Mouse (Mus musculus) forebrain, embryonic 12.5 days (tissue): ENCODE results near the gene Chdh. TPM values are rescaled to one million over a fixed set of nuclear protein-coding genes. Genes with fewer than 3 reads are reported as not detected.
A peak's percentile ranks its signal among the peaks of the same experiment; 100 is the strongest.

Experiments used
- ATAC-seq: fragments of 200-750 bp; cut with Nextera tagmentation; 2 replicates; pipeline ENCODE4 v1.8.0; 2017; ENCODE audit warnings: moderate TSS enrichment; ENCODE audit not compliant: low FRiP score
- H3K27ac ChIP-seq: fragments of 300-500 bp; sonication (generic); 2 replicates; pipeline ENCODE4 v1.5.1; 2016; ENCODE audit warnings: mild to moderate bottlenecking
- H3K27me3 ChIP-seq: fragments of 300-500 bp; sonication (generic); 2 replicates; pipeline ENCODE4 v1.6.1; 2016; ENCODE audit warnings: mild to moderate bottlenecking
- H3K36me3 ChIP-seq: fragments of 300-500 bp; sonication (generic); replicated peaks from 2 replicates; pipeline ENCODE4 v1.6.1; 2016; ENCODE audit warnings: mild to moderate bottlenecking
- H3K4me1 ChIP-seq: fragments of 300-500 bp; sonication (generic); 2 replicates; pipeline ENCODE4 v1.6.1; 2016
- H3K4me2 ChIP-seq: fragments of 300-500 bp; sonication (generic); 2 replicates; pipeline ENCODE4 v1.6.1; 2016; ENCODE audit warnings: mild to moderate bottlenecking, moderate library complexity
- H3K4me3 ChIP-seq: fragments of 300-500 bp; sonication (generic); replicated peaks from 2 replicates; pipeline ENCODE4 v1.5.1; 2016; ENCODE audit warnings: mild to moderate bottlenecking
- H3K9ac ChIP-seq: fragments of 300-500 bp; sonication (generic); 2 replicates; pipeline ENCODE4 v1.6.1; 2016; ENCODE audit warnings: mild to moderate bottlenecking
- H3K9me3 ChIP-seq: fragments of 300-500 bp; sonication (generic); 2 replicates; pipeline ENCODE4 v1.6.1; 2016
- WGBS: fragments of 180-500 bp; shearing (Covaris S2); methylation state at CpG from one replicate; pipeline ENCODE4 v1.1.7; 2016; 5-methylcytosine and 5-hydroxymethylcytosine counted together
- polyA plus RNA-seq: library from polyadenylated mRNA; unstranded; fragments of >200 nt; fragmentation: Nextera tagmentation; extraction: Ambion mirVana; gene quantifications from 2 replicates; pipeline ENCODE4 v1.2.1, GENCODE M21; 2016

Chdh gene
- polyA plus RNA-seq, 1 experiment from 2014 or later = 0.04 TPM

DNA sequence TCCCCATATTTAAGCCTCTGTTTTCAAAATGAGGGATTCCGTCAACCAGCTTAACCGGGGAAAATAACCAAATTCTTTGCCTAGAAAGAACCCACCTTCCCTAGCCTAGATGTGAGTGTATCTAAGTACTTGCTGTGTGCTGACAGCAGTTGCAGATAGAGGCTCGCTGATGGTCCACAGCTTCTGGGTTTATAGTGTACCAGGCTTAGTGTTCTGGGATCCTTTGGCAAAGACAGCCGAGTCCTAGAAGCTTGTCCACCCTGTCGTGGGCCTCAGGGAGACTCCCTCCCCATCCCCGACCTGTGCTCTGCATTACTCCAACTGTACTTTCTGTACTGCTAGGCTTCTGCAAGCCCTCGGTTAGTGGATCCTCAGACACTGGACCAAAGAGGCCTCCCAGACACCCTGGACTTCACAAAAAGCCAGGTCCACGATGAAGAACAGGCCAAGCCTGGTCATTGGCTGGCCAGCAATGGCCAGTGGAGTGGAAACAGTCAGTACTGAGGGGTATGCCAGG lies 36.9 kb downstream of the Chdh start:
- no peak overlapping the region for H3K4me3 ChIP-seq
- no peaks in the 10 kb centered on the region for H3K27me3 ChIP-seq
- WGBS = 84% methylated on average over 8 of the region's 8 CpGs
- no peak overlapping the region for H3K9ac ChIP-seq
- H3K36me3 ChIP-seq = no peaks in the 10 kb centered on the region
- H3K4me2 ChIP-seq = no peak overlapping the region
- H3K27ac ChIP-seq = no peak overlapping the region
- no peaks in the 10 kb centered on the region for H3K9me3 ChIP-seq
- ATAC-seq = no peak
- no peaks in the 10 kb centered on the region for H3K4me1 ChIP-seq

DNA sequence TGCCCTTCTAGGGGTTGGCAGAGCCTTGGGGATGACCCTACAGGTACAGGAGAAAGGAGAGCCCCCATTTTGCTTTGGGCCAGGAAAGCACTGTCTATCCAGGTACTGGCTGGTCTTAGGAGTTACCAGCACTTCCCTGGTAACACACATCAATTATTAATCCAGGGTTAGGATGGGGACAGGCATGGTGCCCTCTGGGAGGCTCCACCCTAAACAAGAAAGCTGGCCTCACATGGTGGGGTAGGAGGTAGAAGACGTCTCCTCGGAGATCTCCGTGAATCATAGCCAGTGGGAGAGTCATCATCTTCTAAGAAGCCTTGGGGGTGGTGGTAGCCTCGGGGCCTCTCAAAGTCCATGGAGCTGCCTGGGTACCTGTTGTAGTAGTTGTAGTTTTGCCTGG lies 38.2 kb downstream of the Chdh start:
- 97% methylated on average over 4 of the region's 4 CpGs for WGBS
- no peak overlapping the region for H3K4me2 ChIP-seq
- H3K9ac ChIP-seq = no peak overlapping the region
- H3K27me3 ChIP-seq = no peaks in the 10 kb centered on the region
- no peaks in the 10 kb centered on the region for H3K9me3 ChIP-seq
- ATAC-seq = no peak
- H3K27ac ChIP-seq = no peak overlapping the region
- H3K36me3 ChIP-seq = no peaks in the 10 kb centered on the region
- H3K4me3 ChIP-seq = no peak overlapping the region
- H3K4me1 ChIP-seq = no peaks in the 10 kb centered on the region

DNA sequence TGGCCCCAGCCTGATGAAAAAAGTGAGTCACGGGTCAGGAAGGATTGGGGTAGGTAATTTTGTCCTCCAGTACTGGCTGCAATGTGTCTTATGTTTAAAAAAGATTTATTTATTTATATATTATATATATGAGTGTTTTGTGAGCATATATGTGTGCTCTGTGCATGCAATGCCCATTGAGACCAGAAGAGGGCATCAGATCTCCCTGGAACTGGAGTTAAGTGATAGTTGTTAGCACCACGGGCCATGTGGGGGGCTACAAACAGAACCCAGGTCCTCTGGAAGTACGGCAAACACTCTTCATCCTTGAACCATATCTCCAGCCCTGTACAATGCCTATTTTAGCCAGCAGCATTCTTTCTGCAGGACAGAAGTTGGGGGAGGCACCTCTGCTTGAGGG lies 39.2 kb downstream of the Chdh start:
- ATAC-seq = no peak
- Histone ChIP-seq H3K4me1 (no peaks in the 10 kb centered on the region), H3K27ac (no peak overlapping the region), H3K4me3 (no peak overlapping the region), H3K27me3 (no peaks in the 10 kb centered on the region), H3K36me3 (no peaks in the 10 kb centered on the region), H3K9me3 (no peaks in the 10 kb centered on the region), H3K9ac (no peak overlapping the region), H3K4me2 (no peak overlapping the region)
- 90% methylated on average over 3 of the region's 3 CpGs for WGBS

DNA sequence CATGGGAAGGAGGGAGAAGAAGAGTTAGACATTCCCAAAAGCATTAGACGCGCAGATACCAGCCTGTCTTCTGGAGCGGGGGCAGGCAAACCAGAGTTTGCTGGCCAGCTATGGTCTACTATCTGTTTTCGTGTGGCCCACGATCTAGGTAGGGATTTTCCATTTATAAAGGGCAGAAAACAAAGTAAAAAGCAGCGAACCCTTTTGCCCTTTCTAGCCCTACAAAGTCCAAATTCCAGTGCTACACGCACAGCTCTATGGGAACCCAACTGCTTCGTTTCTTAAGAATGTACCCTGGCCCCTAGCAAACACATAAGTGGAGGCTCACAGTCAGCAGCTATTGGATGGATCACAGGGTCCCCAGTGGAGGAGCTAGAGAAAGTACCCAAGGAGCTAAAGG lies 41.5 kb downstream of the Chdh start:
- no peaks in the 10 kb centered on the region for H3K27me3 ChIP-seq
- no peak overlapping the region for H3K4me2 ChIP-seq
- WGBS = 88% methylated on average over 8 of the region's 8 CpGs
- no peak for ATAC-seq
- no peak overlapping the region for H3K4me3 ChIP-seq
- no peaks in the 10 kb centered on the region for H3K9me3 ChIP-seq
- H3K4me1 ChIP-seq = no peaks in the 10 kb centered on the region
- no peaks in the 10 kb centered on the region for H3K36me3 ChIP-seq
- no peak overlapping the region for H3K27ac ChIP-seq
- no peak overlapping the region for H3K9ac ChIP-seq

DNA sequence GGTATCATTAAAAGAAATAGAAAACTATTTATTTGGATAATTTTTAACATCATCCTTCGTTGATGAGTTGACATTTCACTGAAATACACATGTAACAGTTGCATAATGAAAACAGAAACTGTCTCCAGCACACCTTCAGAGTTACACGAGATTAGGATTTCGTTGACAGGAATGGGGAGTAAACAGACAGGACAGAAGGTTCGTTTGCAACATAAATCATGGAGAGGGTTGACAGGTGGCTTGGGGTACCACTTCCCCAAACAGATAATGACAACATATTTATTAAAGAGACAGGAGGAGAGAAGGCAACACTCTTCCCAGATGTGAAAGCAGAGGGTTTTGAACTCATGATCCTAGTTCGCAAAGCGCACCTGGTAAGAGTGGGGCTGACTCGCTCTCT lies 46.1 kb downstream of the Chdh start:
- Histone ChIP-seq H3K4me1 (peaks cover 8% of the 10 kb centered on the region), H3K36me3 (no peaks in the 10 kb centered on the region), H3K4me3 (no peak overlapping the region), H3K9ac (no peak overlapping the region), H3K27ac (no peak overlapping the region), H3K4me2 (no peak overlapping the region), H3K27me3 (no peaks in the 10 kb centered on the region), H3K9me3 (no peaks in the 10 kb centered on the region)
- ATAC-seq = no peak
- 88% methylated on average over 7 of the region's 7 CpGs for WGBS

DNA sequence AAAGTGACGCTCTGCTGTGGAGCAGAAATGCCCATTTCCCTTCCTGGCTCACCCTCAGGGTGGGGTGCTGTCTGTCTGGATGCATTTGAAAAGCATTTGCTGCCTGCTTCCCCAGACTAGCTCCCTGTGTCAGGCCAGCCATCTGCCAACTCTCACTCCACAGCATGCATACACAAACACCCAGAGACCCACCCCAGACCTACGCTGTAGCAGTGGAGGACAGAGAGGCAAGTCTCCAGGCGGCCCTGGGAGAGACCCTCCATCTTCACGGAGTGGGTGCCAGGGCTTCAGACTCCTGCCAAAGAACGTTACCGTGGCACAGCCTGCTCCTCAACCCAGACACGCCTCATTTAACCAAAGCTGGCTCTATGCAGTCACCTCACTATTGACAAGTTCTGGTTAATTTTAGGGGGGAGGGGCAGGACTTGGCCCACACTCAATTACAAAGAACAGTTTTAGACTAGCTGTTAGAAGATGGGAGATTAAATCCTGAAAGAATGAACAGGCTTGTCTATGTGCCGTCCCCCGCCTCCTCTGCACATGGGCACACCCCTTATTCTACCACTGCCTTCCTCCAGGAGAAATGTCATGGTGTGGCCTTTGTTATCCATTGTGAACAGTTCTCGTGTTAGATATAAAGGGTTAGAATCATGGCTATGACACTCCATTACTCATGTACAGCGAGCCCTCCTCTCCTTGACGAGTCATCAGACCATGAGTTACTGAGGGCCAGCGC lies 47.4 kb downstream of the Chdh start:
- Histone ChIP-seq H3K36me3 (no peaks in the 10 kb centered on the region), H3K4me3 (no peak overlapping the region), H3K9me3 (no peaks in the 10 kb centered on the region), H3K27ac (0 out of 2 replicates have a peak overlapping the region, but pooled peaks have one; percentile 53), H3K27me3 (no peaks in the 10 kb centered on the region), H3K9ac (no peak overlapping the region), H3K4me1 (peaks cover 8% of the 10 kb centered on the region), H3K4me2 (no peak overlapping the region)
- peak; percentile 71; the same call in 1 of the 2 replicates for ATAC-seq
- 60% methylated on average over 13 of the region's 13 CpGs for WGBS

DNA sequence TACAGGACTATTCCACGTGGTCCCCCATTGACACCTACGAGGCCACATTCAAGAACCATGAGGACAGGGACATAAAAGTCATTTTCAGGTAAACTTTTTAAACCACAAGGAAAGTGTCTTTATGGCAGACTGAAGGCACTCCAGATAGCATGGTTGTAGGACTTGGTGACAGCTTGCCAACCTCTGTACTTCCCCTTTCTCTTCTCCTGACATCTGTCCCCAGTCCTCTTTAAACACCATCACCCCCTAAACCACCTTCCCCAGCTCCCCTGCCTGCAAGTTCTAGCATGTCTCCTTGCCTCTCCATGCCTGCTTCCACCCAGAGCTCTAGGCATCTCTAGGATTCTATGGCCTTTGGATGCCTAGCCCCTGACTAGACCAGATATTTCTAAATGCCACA lies 56.0 kb downstream of the Chdh start:
- H3K4me1 ChIP-seq = no peaks in the 10 kb centered on the region
- no peaks in the 10 kb centered on the region for H3K27me3 ChIP-seq
- no peaks in the 10 kb centered on the region for H3K9me3 ChIP-seq
- no peaks in the 10 kb centered on the region for H3K36me3 ChIP-seq
- H3K9ac ChIP-seq = no peak overlapping the region
- no peak overlapping the region for H3K4me2 ChIP-seq
- ATAC-seq = no peak
- H3K27ac ChIP-seq = no peak overlapping the region
- WGBS = 84% methylated on average over 2 of the region's 2 CpGs
- H3K4me3 ChIP-seq = no peak overlapping the region

DNA sequence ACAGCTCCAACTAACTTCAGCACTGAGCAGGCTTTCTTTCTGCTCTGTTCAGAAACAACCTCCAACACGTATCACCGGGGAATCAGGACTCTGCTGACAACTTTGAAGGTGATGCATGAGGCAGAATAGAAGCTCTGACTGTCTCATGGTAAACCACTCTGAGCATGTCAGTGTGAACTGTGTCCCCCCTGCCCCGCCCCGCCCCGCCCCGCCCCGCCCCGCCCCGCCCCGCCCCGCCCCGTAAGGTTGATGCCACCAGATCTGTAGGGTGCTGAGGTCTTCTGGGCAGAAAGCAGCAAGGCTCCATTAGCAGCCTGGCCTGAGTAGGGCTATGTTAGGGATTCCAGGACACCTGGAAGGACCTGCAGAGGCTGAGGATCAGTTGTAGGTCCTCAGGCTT lies 57.9 kb downstream of the Chdh start:
- Histone ChIP-seq H3K27me3 (no peaks in the 10 kb centered on the region), H3K4me1 (no peaks in the 10 kb centered on the region), H3K9me3 (no peaks in the 10 kb centered on the region), H3K27ac (no peak overlapping the region), H3K36me3 (no peaks in the 10 kb centered on the region), H3K4me2 (no peak overlapping the region), H3K9ac (no peak overlapping the region), H3K4me3 (no peak overlapping the region)
- no peak for ATAC-seq
- 84% methylated on average over 11 of the region's 12 CpGs for WGBS

DNA sequence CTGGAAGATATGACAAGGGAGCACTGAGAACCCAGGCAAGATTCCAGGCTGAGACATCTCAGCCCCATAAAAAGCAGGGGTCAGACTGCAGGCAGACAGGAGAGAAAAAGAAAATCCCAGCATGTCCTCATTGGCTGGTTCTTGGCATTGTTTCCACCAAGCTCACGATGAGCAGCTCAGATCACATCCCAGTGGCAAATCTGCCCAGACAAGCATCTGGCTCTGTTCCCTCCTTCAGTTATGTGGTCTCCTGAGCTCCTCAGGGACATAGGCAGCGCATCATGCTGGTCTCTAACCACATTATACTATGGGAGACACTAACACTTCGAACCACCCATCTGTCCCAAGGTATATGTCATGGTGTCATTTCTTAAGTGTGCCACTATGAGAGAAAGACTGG lies 59.7 kb downstream of the Chdh start:
- no peaks in the 10 kb centered on the region for H3K9me3 ChIP-seq
- no peak overlapping the region for H3K27ac ChIP-seq
- no peak overlapping the region for H3K9ac ChIP-seq
- no peaks in the 10 kb centered on the region for H3K27me3 ChIP-seq
- no peaks in the 10 kb centered on the region for H3K4me1 ChIP-seq
- H3K36me3 ChIP-seq = no peaks in the 10 kb centered on the region
- WGBS = 74% methylated on average over 3 of the region's 3 CpGs
- no peak for ATAC-seq
- no peak overlapping the region for H3K4me2 ChIP-seq
- no peak overlapping the region for H3K4me3 ChIP-seq

DNA sequence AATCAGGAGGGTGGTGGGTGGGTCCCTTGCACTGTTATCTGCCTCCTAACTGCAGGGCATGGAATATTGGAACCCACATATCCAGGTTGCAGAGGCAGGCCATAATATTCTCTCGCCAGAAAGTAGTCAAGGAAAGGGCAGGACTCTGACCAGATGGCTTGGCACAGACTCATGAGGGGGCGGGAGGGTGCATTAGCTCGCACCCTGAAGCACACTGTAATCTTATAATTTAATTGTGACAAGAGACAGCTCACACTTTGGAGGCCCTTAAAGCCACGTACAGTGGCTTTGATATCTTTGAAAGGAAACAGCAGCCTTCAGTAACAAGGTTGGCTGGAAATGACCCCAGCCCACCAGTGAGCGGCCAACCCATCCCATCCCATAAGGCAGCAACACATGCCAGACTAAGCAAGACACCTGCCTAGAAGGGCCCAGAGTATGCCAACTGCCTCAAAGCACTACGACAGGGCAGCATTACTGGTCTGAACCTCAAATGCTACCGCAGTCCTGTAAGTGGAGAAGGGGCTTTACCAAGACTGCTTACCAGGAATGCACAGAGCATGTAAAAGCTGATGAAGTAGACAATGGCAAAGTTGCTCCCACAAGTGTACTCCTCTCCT lies 66.6 kb downstream of the Chdh start:
- Histone ChIP-seq H3K36me3 (no peaks in the 10 kb centered on the region), H3K9ac (no peak overlapping the region), H3K27ac (no peak overlapping the region), H3K4me1 (no peaks in the 10 kb centered on the region), H3K27me3 (no peaks in the 10 kb centered on the region), H3K4me2 (no peak overlapping the region), H3K9me3 (no peaks in the 10 kb centered on the region), H3K4me3 (no peak overlapping the region)
- no peak for ATAC-seq
- WGBS = 87% methylated on average over 7 of the region's 7 CpGs

DNA sequence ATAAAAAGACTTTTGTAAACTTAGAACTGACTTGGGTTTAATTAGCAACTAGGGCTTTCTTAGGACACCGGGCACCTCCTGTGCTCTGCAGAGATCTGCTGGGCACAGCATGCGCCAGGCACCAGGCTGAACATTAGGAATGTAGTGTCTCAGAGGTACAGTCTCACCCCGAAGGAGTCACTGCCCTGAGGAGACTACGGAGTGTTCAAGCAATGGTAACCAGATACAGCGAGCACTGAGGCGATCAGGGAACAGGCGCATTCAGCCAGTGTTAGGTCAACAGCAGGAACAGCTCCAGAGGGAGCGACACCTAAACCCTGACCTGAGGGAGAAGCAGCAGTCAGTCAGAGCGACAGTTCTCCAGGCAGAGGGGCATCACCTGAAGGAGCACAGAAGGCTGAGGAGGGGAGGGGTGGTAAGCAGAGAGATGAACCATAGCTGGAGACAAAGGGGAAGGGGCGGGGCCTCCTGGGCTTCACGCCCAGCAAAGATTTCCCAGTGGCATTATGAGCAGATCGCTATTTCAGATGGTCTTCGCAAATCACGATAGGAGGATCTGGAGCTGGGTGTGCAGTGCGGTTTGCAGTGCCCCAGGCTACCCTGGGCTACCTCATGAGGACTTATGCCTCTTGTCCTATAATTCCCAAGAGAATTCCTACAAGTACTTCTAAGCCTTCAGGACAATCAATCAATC lies 69.4 kb downstream of the Chdh start:
- no peaks in the 10 kb centered on the region for H3K36me3 ChIP-seq
- H3K4me1 ChIP-seq = no peaks in the 10 kb centered on the region
- H3K9me3 ChIP-seq = peaks cover 3% of the 10 kb centered on the region; the same call in 1 of the 2 replicates
- no peak overlapping the region for H3K4me3 ChIP-seq
- no peak overlapping the region for H3K4me2 ChIP-seq
- H3K27ac ChIP-seq = no peak overlapping the region
- H3K27me3 ChIP-seq = no peaks in the 10 kb centered on the region
- no peak for ATAC-seq
- no peak overlapping the region for H3K9ac ChIP-seq
- 91% methylated on average over 15 of the region's 15 CpGs for WGBS

DNA sequence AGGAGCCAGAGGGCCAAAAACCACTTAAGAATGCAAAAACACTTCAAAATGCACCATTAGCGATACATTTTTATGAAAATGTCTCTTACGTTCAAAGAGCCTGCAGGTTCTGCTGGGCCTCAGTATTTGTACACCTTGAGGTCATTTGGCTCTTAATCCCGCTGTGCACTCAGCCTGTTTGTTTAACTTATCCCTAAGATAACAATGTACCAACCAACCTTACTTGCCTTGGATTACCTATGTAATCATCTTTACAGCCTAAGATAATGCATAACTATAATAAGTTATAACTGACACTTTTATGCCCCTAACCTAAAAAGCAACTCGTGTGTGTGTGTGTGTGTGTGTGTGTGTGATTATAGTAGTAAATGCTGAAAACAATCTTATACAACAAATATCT lies 70.9 kb downstream of the Chdh start:
- Histone ChIP-seq H3K27me3 (no peaks in the 10 kb centered on the region), H3K9me3 (peaks cover 3% of the 10 kb centered on the region; the same call in 1 of the 2 replicates), H3K4me3 (no peak overlapping the region), H3K36me3 (no peaks in the 10 kb centered on the region), H3K4me2 (no peak overlapping the region), H3K9ac (no peak overlapping the region), H3K4me1 (no peaks in the 10 kb centered on the region), H3K27ac (no peak overlapping the region)
- ATAC-seq = no peak
- 88% methylated on average over 4 of the region's 4 CpGs for WGBS
